Mouse (Mus musculus): Measurements from ENCODE around the gene Leng9. TPM values are rescaled to one million over a fixed set of nuclear protein-coding genes. Genes with fewer than 3 reads are reported as not detected.
"Not testable (repeated sequence)": the region's sequence is repeated elsewhere in the genome, so short reads cannot be mapped to it uniquely, and the experiment has no call there.

Leng9 gene
- 6.8 and 7.1 TPM in 2 replicates for polyA plus RNA-seq (2015; fragmentation: Nextera tagmentation; extraction: Ambion mirVana)

DNA sequence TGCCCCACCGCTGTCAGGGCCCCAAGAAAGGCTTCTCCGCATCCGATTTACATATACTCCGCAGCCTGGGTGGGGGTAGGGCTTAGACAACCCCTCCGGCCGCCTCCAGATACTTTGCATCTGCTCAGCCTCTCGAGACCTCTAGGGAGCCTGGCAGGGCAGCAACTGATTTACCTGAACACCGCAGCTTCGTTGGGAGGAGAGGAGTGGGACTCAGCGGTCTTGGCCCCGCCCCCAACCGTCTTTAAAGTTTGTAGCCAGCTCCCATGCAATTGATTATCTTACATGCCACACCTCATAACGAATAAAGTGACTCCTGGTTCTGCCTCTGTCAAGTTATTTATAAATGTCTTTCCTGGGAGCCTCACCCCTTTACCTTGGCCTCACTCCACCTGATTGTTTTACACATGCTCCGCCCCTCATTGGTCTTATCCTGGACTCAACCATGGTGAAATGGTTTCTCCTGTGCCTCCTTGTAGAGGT, at the start of gene Leng9:
Leng9 (minus strand) TSS at position 316 of the 483 bp plus-strand sequence.
- WGBS = 2% methylated on average over 14 of the region's 14 CpGs
- H3K36me3 ChIP-seq (ENCODE audit: control insufficient read depth, insufficient read depth, low read length) = peaks cover 12% of the 10 kb centered on the region; the same call in 1 of the 2 replicates
- H3K27me3 ChIP-seq (replicated peaks; ENCODE audit: control insufficient read depth, insufficient read depth, low read length) = no peaks in the 10 kb centered on the region
- H3K9me3 ChIP-seq (ENCODE audit: control insufficient read depth, low read length) = no peaks in the 10 kb centered on the region
- ATAC-seq = peak; percentile 70
- H3K4me1 ChIP-seq (ENCODE audit: control insufficient read depth, insufficient read depth, low read length) = peaks cover 33% of the 10 kb centered on the region
- H3K27ac ChIP-seq (ENCODE audit: low read length) = peak within 1 kb of the TSS; percentile 99
- H3K4me2 ChIP-seq (ENCODE audit: low read depth, low read length) = peak within 1 kb of the TSS; percentile 91
- peak within 1 kb of the TSS; percentile 89 for H3K9ac ChIP-seq (ENCODE audit: low read depth, low read length)
- H3K4me3 ChIP-seq (ENCODE audit: low read length) = peak within 1 kb of the TSS; percentile 72

DNA sequence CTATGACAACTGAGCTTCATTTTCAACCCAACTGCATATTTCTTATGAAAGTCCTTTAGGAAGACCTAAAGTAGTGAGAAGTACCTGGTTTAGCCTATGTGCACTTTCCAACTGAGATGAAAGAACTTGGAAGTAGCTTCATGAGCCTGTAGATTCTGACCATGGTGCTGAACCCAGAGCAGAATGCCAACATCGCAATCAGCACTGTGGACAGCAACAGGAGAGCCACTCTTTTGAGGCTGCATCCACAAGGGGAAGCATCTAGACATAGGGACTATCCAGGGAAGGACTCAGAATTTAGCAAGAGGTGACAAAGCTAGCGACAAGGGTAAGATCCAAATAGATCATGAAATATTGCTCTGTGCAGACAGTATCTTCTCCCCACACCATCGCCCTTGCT, 28.3 kb upstream of the Leng9 start:
- no peak for ATAC-seq
- H3K36me3 ChIP-seq (ENCODE audit: control insufficient read depth, insufficient read depth, low read length) = no peaks in the 10 kb centered on the region
- no peaks in the 10 kb centered on the region for H3K9me3 ChIP-seq (ENCODE audit: control insufficient read depth, low read length)
- H3K4me2 ChIP-seq (ENCODE audit: low read depth, low read length) = no peak overlapping the region
- 45% methylated on average over 3 of the region's 3 CpGs for WGBS
- H3K4me1 ChIP-seq (ENCODE audit: control insufficient read depth, insufficient read depth, low read length) = no peaks in the 10 kb centered on the region
- H3K4me3 ChIP-seq (ENCODE audit: low read length) = no peak overlapping the region
- no peak overlapping the region for H3K27ac ChIP-seq (ENCODE audit: low read length)
- H3K9ac ChIP-seq (ENCODE audit: low read depth, low read length) = no peak overlapping the region
- H3K27me3 ChIP-seq (replicated peaks; ENCODE audit: control insufficient read depth, insufficient read depth, low read length) = no peaks in the 10 kb centered on the region

DNA sequence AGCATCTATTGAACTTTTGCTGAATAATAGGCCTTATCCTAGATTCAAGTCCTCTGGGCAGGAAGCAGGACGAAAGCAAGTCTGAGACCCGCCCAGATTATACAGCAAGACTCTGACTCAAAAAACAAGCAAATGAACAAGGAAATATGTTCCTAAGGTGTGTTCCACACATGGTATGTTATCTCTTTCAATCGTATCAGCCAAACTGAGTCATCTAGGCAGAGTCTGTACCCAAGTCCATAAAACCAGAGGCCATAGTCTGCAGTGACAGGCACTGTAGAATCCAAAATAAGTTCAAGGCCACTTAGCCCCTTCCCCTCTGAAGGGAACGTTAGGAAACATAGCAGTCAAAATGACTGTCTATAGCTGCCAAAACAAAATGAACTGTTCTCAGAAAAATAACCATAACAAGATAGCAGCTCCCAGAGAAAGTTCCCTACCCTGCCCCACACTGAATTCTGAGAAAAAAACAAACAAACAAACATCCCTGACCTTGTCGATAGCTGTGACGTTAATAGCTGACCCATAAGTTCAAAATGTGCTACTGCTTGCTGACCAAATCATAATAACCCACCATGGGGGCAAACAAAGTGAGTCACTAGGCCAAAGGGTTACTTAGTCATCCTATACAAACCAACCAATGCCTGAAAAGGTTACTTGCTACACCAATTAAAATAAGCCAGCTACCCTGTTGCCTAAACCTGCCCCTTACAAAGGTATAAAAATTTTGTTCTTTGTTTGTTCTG, 20.2 kb upstream of the Leng9 start:
- 64% methylated on average over 6 of the region's 6 CpGs for WGBS
- Histone ChIP-seq H3K36me3 (ENCODE audit: control insufficient read depth, insufficient read depth, low read length) (no peaks in the 10 kb centered on the region), H3K4me1 (ENCODE audit: control insufficient read depth, insufficient read depth, low read length) (peaks cover 6% of the 10 kb centered on the region; the same call in 1 of the 2 replicates), H3K4me3 (ENCODE audit: low read length) (no peak overlapping the region), H3K27me3 (replicated peaks; ENCODE audit: control insufficient read depth, insufficient read depth, low read length) (no peaks in the 10 kb centered on the region), H3K9ac (ENCODE audit: low read depth, low read length) (no peak overlapping the region), H3K4me2 (ENCODE audit: low read depth, low read length) (no peak overlapping the region), H3K9me3 (ENCODE audit: control insufficient read depth, low read length) (no peaks in the 10 kb centered on the region), H3K27ac (ENCODE audit: low read length) (peak overlapping the region; percentile 38; the same call in 1 of the 2 replicates)
- peak; percentile 79 for ATAC-seq

DNA sequence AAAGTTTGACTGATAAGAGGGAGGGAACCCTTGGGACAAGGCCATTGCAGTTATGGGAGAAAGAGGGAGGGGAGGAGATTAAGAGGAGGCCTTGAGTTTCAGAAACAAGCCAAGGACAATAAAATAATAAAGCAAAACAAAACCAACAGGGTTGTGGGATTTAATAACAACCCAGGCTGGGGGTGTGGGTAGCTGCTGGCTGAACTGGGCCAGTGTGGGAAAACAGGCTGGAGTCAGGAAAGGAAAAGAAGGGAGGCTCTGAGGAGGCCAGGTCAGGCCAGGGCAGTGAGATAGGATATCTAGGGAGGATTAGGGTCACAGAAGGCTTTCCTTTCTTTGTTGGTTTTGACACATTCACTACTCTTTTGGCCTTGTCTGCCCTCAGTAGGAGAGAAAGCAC, 16.9 kb upstream of the Leng9 start:
- Histone ChIP-seq H3K36me3 (ENCODE audit: control insufficient read depth, insufficient read depth, low read length) (no peaks in the 10 kb centered on the region), H3K9ac (ENCODE audit: low read depth, low read length) (no peak overlapping the region), H3K9me3 (ENCODE audit: control insufficient read depth, low read length) (no peaks in the 10 kb centered on the region), H3K4me3 (ENCODE audit: low read length) (no peak overlapping the region), H3K27ac (ENCODE audit: low read length) (no peak overlapping the region), H3K4me2 (ENCODE audit: low read depth, low read length) (no peak overlapping the region), H3K27me3 (replicated peaks; ENCODE audit: control insufficient read depth, insufficient read depth, low read length) (no peaks in the 10 kb centered on the region), H3K4me1 (ENCODE audit: control insufficient read depth, insufficient read depth, low read length) (peaks cover 20% of the 10 kb centered on the region)
- ATAC-seq = peak; percentile 65

DNA sequence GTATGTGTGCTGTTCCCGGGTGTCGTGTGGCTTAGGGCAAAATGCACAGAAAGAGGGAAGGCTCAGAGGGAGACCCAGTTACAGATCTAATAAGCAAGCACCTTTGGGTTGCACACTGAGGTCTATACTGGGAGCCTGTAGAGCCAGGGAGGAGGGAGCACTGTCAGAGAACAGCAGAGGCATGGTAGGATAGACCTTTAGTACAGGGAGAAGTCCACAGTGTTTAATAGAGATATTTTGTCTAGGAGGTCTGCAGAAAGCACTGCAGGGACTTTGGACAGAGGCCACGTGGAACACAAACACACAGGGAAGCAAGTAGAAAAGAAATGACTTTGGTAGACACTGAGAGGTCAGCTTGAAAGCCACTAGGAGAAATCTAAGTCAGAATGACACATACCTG, 15.1 kb upstream of the Leng9 start:
- H3K36me3 ChIP-seq (ENCODE audit: control insufficient read depth, insufficient read depth, low read length) = no peaks in the 10 kb centered on the region
- peak overlapping the region; percentile 75 for H3K4me3 ChIP-seq (ENCODE audit: low read length)
- no peaks in the 10 kb centered on the region for H3K9me3 ChIP-seq (ENCODE audit: control insufficient read depth, low read length)
- H3K4me2 ChIP-seq (ENCODE audit: low read depth, low read length) = peak overlapping the region; percentile 85
- peak; percentile 39 for ATAC-seq
- H3K9ac ChIP-seq (ENCODE audit: low read depth, low read length) = peak overlapping the region; percentile 60
- no peaks in the 10 kb centered on the region for H3K27me3 ChIP-seq (replicated peaks; ENCODE audit: control insufficient read depth, insufficient read depth, low read length)
- WGBS = 11% methylated on average over 3 of the region's 3 CpGs
- H3K27ac ChIP-seq (ENCODE audit: low read length) = peak overlapping the region; percentile 91
- H3K4me1 ChIP-seq (ENCODE audit: control insufficient read depth, insufficient read depth, low read length) = peaks cover 20% of the 10 kb centered on the region

DNA sequence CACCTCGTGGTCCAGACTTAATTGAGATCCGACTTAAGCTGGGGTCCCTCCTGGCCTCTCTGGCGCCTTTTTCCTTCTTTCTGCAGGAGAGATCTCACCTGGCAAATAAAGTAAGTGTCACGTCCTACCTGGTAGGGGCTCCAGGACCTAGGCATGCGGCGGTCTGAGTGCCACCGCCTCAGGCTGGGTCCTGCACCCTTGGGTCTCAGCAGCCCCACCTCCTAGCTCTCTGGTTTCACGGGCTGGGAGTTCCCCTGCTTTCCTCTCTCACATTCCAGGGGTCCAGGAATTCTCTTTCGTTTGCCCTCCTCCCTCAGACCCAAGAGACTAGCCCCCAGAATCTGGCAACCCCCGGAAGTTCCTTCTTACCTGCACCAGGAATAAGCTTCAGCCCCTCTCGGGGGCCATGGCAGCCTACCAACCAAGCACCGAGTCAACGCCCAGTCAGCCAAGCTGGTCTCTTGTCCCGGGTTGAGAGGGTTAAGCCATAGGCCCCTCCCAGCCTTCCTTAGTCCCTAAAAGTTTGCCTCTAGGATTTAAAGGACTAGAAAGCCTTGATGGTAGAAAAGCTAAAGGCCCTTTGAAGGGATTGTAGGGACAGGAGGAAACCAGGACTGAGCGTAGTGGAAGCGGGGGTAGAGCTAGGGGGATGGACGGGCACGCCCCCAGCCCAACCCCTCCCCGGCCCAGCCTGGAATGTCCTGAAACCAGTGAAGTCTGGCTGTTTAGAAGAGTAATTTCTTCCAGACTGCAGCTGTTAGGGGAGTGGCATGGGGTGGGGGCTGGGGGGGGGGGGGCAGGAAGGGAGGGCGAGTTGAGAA, 14.1 kb upstream of the Leng9 start, which contains the start of gene Cdc42ep5:
Cdc42ep5 (minus strand) TSS at position 771 of the 821 bp plus-strand sequence.
- WGBS = 2% methylated on average over 19 of the region's 20 CpGs
- peak; percentile 85 for ATAC-seq
- Histone ChIP-seq H3K4me2 (ENCODE audit: low read depth, low read length) (peak within 1 kb of the TSS; percentile 85), H3K9me3 (ENCODE audit: control insufficient read depth, low read length) (no peaks in the 10 kb centered on the region), H3K27ac (ENCODE audit: low read length) (peak within 1 kb of the TSS; percentile 91), H3K9ac (ENCODE audit: low read depth, low read length) (peak within 1 kb of the TSS; percentile 80), H3K27me3 (replicated peaks; ENCODE audit: control insufficient read depth, insufficient read depth, low read length) (no peaks in the 10 kb centered on the region), H3K4me3 (ENCODE audit: low read length) (peak within 1 kb of the TSS; percentile 75), H3K36me3 (ENCODE audit: control insufficient read depth, insufficient read depth, low read length) (no peaks in the 10 kb centered on the region), H3K4me1 (ENCODE audit: control insufficient read depth, insufficient read depth, low read length) (peaks cover 20% of the 10 kb centered on the region)

DNA sequence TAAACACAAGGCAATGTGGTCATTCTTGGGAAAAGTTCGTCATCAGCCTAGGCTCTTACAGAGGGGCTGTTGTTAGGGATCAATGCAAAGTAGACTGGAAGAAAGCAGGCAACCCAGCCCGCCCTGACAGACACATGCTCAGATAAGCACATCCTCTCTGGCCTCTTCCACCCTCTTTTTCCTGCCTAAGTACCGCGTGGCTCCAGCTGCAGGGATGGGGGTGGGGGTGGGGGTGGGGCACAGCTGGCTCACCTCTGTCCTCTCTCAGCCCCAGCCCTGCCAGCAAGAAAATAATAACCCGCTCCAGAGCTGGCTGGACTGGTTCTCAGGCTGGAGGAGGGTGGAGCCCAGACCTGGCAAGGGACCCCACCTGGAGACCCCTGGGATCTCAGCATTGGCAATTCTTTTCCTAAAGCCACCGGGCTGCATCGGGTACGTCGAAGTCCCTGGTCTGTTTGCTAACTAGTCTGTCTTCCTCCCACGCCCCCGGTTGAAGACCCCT, 13.4 kb upstream of the Leng9 start:
- Histone ChIP-seq H3K4me2 (ENCODE audit: low read depth, low read length) (peak overlapping the region; percentile 85), H3K36me3 (ENCODE audit: control insufficient read depth, insufficient read depth, low read length) (no peaks in the 10 kb centered on the region), H3K27ac (ENCODE audit: low read length) (peak overlapping the region; percentile 91), H3K4me1 (ENCODE audit: control insufficient read depth, insufficient read depth, low read length) (peaks cover 20% of the 10 kb centered on the region), H3K4me3 (ENCODE audit: low read length) (peak overlapping the region; percentile 75), H3K9ac (ENCODE audit: low read depth, low read length) (peak overlapping the region; percentile 80), H3K9me3 (ENCODE audit: control insufficient read depth, low read length) (no peaks in the 10 kb centered on the region), H3K27me3 (replicated peaks; ENCODE audit: control insufficient read depth, insufficient read depth, low read length) (no peaks in the 10 kb centered on the region)
- WGBS = under 1% methylated on average over 11 of the region's 11 CpGs
- ATAC-seq = peak; percentile 62

DNA sequence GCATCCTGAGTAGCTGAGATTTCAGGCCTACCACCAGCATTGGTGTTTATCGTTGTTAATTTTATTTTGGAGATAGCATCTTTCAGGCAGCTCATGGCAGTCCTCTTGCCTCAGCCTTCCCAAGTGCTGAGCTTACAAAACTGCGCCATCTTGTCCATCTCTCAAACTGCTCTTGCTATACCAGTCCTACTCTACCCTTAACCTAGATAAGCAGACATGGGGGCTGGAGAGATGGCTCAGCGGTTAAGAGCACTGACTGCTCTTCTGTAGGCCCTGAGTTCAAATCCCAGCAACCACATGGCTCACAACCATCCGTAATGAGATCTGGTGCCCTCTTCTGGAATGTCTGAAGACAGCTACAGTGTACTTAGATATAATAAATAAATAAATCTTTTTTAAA, 11.4 kb upstream of the Leng9 start:
- H3K9me3 ChIP-seq (ENCODE audit: control insufficient read depth, low read length); H3K27me3 ChIP-seq (replicated peaks; ENCODE audit: control insufficient read depth, insufficient read depth, low read length); H3K27ac ChIP-seq (ENCODE audit: low read length); H3K4me2 ChIP-seq (ENCODE audit: low read depth, low read length); H3K9ac ChIP-seq (ENCODE audit: low read depth, low read length); H3K36me3 ChIP-seq (ENCODE audit: control insufficient read depth, insufficient read depth, low read length); H3K4me3 ChIP-seq (ENCODE audit: low read length); ATAC-seq: not testable (repeated sequence)
- WGBS = 94% methylated on average over 4 of the region's 4 CpGs
- peaks cover 20% of the 10 kb centered on the region for H3K4me1 ChIP-seq (ENCODE audit: control insufficient read depth, insufficient read depth, low read length)

DNA sequence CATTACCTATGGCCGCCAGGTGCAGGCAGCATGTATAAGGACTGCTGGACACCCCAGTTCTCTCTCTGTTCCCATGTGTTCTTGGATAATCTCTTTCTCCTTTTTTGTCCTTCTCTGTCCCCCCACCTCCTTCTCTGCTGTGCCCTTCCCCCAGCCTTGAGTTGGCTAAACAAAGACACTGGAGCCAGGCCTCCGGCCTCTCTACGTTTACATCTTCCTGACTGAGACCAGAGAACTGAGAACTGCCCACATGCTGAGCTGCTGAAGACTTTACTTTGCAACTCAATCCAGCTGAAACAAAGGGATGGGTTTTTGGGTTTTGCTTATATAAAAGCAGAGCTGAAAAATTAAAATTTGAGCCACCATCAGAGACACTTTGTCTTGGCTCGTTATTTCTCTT, 4.8 kb upstream of the Leng9 start:
- WGBS = 46% methylated on average over 4 of the region's 4 CpGs

More for the DNA sequence above, 4.8 kb upstream of the Leng9 start:
- Histone ChIP-seq H3K4me3 (ENCODE audit: low read length) (no peak overlapping the region), H3K4me1 (ENCODE audit: control insufficient read depth, insufficient read depth, low read length) (peaks cover 13% of the 10 kb centered on the region), H3K27me3 (replicated peaks; ENCODE audit: control insufficient read depth, insufficient read depth, low read length) (no peaks in the 10 kb centered on the region), H3K9me3 (ENCODE audit: control insufficient read depth, low read length) (no peaks in the 10 kb centered on the region), H3K9ac (ENCODE audit: low read depth, low read length) (no peak overlapping the region), H3K36me3 (ENCODE audit: control insufficient read depth, insufficient read depth, low read length) (no peaks in the 10 kb centered on the region), H3K4me2 (ENCODE audit: low read depth, low read length) (no peak overlapping the region), H3K27ac (ENCODE audit: low read length) (no peak overlapping the region)
- no peak for ATAC-seq
